8 mouse cellular contexts compared by ENCODE assay signal in the genomic region with DNA sequence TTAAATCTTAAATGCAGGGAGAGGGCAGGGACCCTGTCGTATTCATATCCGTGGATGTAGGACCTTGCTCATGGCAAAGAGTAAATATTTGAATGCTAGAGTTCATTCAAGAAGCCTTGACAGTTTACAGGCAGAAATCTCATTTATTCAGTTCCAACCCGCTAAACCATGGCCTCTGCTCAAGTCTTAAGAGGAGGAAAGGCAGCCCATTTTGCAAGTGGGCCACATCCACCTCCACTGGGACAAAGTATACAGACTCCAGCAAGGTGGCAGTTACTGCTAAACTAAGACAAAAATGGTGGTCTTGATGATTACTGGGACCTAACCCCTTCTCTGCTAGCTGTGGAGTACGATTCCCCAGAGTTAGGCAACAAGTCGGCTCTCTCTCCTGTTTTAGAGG. TPM values are rescaled to one million over a fixed set of nuclear protein-coding genes. Genes with fewer than 3 reads are reported as not detected.
A peak's percentile ranks its signal among the peaks of the same experiment; 100 is the strongest.
DNase-seq lines count a peak whose midpoint lies in the region; ATAC-seq and TF ChIP-seq lines count a peak whose summit lies in the region.

No protein-coding gene starts in this region.

- H3K27me3 ChIP-seq in heart, embryonic 11.5 days (ENCODE audit: control insufficient read depth, insufficient read depth, low read length), result peaks cover 3% of the 10 kb centered on the region; the same call in 1 of the 2 replicates
- no peaks in the 10 kb centered on the region for H3K27me3 ChIP-seq in hindbrain, embryonic 11.5 days (ENCODE audit: control insufficient read depth, insufficient read depth, low read length)
- H3K27me3 ChIP-seq in midbrain, embryonic 10.5 days (ENCODE audit: low read depth, poor library complexity, severe bottlenecking), result no peaks in the 10 kb centered on the region

- ATAC-seq in heart, embryonic 11.5 days (replicated peaks; ENCODE audit: insufficient number of reproducible peaks, low FRiP score, low TSS enrichment), result no peak
- 0 out of 2 replicates have a peak, but pooled peaks have one; percentile 20 for ATAC-seq in hindbrain, embryonic 11.5 days (ENCODE audit: low FRiP score)

- peak overlapping the region; percentile 80; the same call in 1 of the 2 replicates for H3K9ac ChIP-seq in heart, embryonic 11.5 days (ENCODE audit: low read depth, low read length)
- peak overlapping the region; percentile 22; the same call in 1 of the 2 replicates for H3K9ac ChIP-seq in ES-E14 (ENCODE audit: insufficient read depth, low read depth, low read length, poor library complexity, severe bottlenecking)
- H3K9ac ChIP-seq in hindbrain, embryonic 11.5 days (ENCODE audit: low read depth, low read length), result no peak overlapping the region; the same call in 1 of the 2 replicates

- H3K36me3 ChIP-seq in heart, embryonic 11.5 days (ENCODE audit: control insufficient read depth, insufficient read depth, low read length), result no peaks in the 10 kb centered on the region
- H3K36me3 ChIP-seq in ES-E14 (ENCODE audit: control insufficient read depth, insufficient read depth, low read length, poor library complexity, severe bottlenecking), result no peaks in the 10 kb centered on the region
- no peaks in the 10 kb centered on the region for H3K36me3 ChIP-seq in hindbrain, embryonic 11.5 days (ENCODE audit: control insufficient read depth, insufficient read depth, low read length)
- no peaks in the 10 kb centered on the region for H3K36me3 ChIP-seq in midbrain, embryonic 10.5 days

- DNase-seq in heart, adult 9 months (ENCODE audit: low spot score in 2 of 2), result no peak
- DNase-seq in ES-E14 (ENCODE audit: low read depth, low spot score), result no peak
- no peak for DNase-seq in hindbrain, embryonic 11.5 days (ENCODE audit: low spot score)
- no peak for DNase-seq in midbrain, embryonic 10.5 days (ENCODE audit: low spot score)
- DNase-seq in frontal cortex, postnatal 10 days (ENCODE audit: low spot score in 2 of 2), result no peak
- DNase-seq in MN1 (ENCODE audit: low spot score), result no peak
- DNase-seq in cerebellum, adult 18-20 months, result no peak

- H3K9me3 ChIP-seq in heart, embryonic 11.5 days (replicated peaks; ENCODE audit: control insufficient read depth, low read length), result no peaks in the 10 kb centered on the region
- H3K9me3 ChIP-seq in ES-E14 (ENCODE audit: control insufficient read depth, insufficient read depth, low read depth, low read length), result no peaks in the 10 kb centered on the region
- H3K9me3 ChIP-seq in hindbrain, embryonic 11.5 days (ENCODE audit: control insufficient read depth, low read length), result no peaks in the 10 kb centered on the region
- H3K9me3 ChIP-seq in midbrain, embryonic 10.5 days (replicated peaks), result no peaks in the 10 kb centered on the region

- peaks cover 6% of the 10 kb centered on the region; the same call in 1 of the 2 replicates for H3K4me1 ChIP-seq in heart, embryonic 11.5 days (ENCODE audit: control insufficient read depth, insufficient read depth, low read length)
- no peaks in the 10 kb centered on the region for H3K4me1 ChIP-seq in ES-E14 (ENCODE audit: control insufficient read depth in 2 of 2, insufficient read depth in 2 of 2, low read length in 2 of 2, poor library complexity in 1 of 2)
- H3K4me1 ChIP-seq in hindbrain, embryonic 11.5 days (replicated peaks; ENCODE audit: control insufficient read depth, insufficient read depth, low read length), result 0 out of 2 replicates have a peak, but pooled peaks cover 2% of the 10 kb centered on the region
- H3K4me1 ChIP-seq in midbrain, embryonic 10.5 days, result peaks cover 16% of the 10 kb centered on the region

- peak overlapping the region; percentile 70 for H3K4me3 ChIP-seq in heart, embryonic 11.5 days (ENCODE audit: low read depth, low read length)
- H3K4me3 ChIP-seq in ES-E14 (ENCODE audit: insufficient read depth in 1 of 2, low read depth in 1 of 2, low read length in 2 of 2, poor library complexity in 1 of 2, severe bottlenecking in 1 of 2), result peak overlapping the region; percentile 92 to 93; a peak in 2 of 4 replicates
- H3K4me3 ChIP-seq in hindbrain, embryonic 11.5 days (ENCODE audit: low read depth, low read length), result peak overlapping the region; percentile 46
- H3K4me3 ChIP-seq in midbrain, embryonic 10.5 days, result peak overlapping the region; percentile 68

- peak overlapping the region; percentile 63 for H3K4me2 ChIP-seq in heart, embryonic 11.5 days
- H3K4me2 ChIP-seq in hindbrain, embryonic 11.5 days (replicated peaks; ENCODE audit: low read depth, low read length), result peak overlapping the region; percentile 39

- WGBS in heart, embryonic 11.5 days (ENCODE audit: insufficient replicate concordance), result 36% methylated on average over 5 of the region's 5 CpGs
- 44% methylated on average over 5 of the region's 5 CpGs for WGBS in hindbrain, embryonic 11.5 days
- whole genome bisulfite sequencing in midbrain, embryonic 10.5 days, result 44% methylated on average over 5 of the region's 5 CpGs

- in situ Hi-C loops in ES-E14 (cut with MboI; ENCODE audit: low sequenced_read_pairs in 2 of 2, unreplicated experiment in 2 of 2), result no loop called here

- peak overlapping the region; percentile 96 for H3K27ac ChIP-seq in heart, embryonic 11.5 days (ENCODE audit: low read depth, low read length)
- no peak overlapping the region for H3K27ac ChIP-seq in ES-E14 (ENCODE audit: insufficient read depth, low read depth, low read length, poor library complexity, severe bottlenecking)
- H3K27ac ChIP-seq in hindbrain, embryonic 11.5 days (ENCODE audit: low read depth, low read length), result no peak overlapping the region; the same call in 1 of the 2 replicates
- peak overlapping the region; percentile 93 for H3K27ac ChIP-seq in midbrain, embryonic 10.5 days (replicated peaks)

TF ChIP-seq in ES-E14, 5 proteins besides CTCF, POLR2A, EP300 and RAD21:
- TF ChIP-seq CHD2 (IDR thresholded peaks at IDR 0.05; ENCODE audit: low read depth, low read length), result no peak
- TF ChIP-seq ZC3H11A (IDR thresholded peaks at IDR 0.05; ENCODE audit: borderline replicate concordance, low read depth, low read length), result no peak
- TF ChIP-seq ZNF384 (IDR thresholded peaks at IDR 0.05; ENCODE audit: low read depth, low read length), result no peak
- TF ChIP-seq HCFC1 (IDR thresholded peaks at IDR 0.05; ENCODE audit: borderline replicate concordance, insufficient read depth, low read length), result no peak
- TF ChIP-seq MAFK (IDR thresholded peaks at IDR 0.05; ENCODE audit: insufficient read depth, low read depth, low read length), result no peak

RNA-seq across cellular contexts. Expression of gene Nhej1, which starts 0.4 kb away (rescaled TPM):
- 7.6 and 8.5 TPM in 2 replicates for polyA plus RNA-seq in heart, embryonic 11.5 days (2014; fragmentation: Nextera tagmentation; extraction: Ambion mirVana)
- total RNA-seq in ES-E14 (2012; rRNA removed), result 6.7 and 7.7 TPM in 2 replicates
- 14.8 and 15.2 TPM in 2 replicates for polyA plus RNA-seq in hindbrain, embryonic 11.5 days (2014; fragmentation: Nextera tagmentation; extraction: Ambion mirVana)
- polyA plus RNA-seq in midbrain, embryonic 10.5 days (2016; fragmentation: Nextera tagmentation; extraction: Ambion mirVana), result 15.2 and 16.0 TPM in 2 replicates

RNA-seq across cellular contexts. Expression of gene Slc23a3, which starts 8.3 kb away (rescaled TPM):
- 0.20 TPM in 1 of 2 replicates, not detected in the other for polyA plus RNA-seq in heart, embryonic 11.5 days (2014; fragmentation: Nextera tagmentation; extraction: Ambion mirVana)
- 0.31 TPM in 1 of 2 replicates, not detected in the other for total RNA-seq in ES-E14 (2012; rRNA removed)
- not detected in 2 replicates for polyA plus RNA-seq in hindbrain, embryonic 11.5 days (2014; fragmentation: Nextera tagmentation; extraction: Ambion mirVana)
- 0.11 TPM in 1 of 2 replicates, not detected in the other for polyA plus RNA-seq in midbrain, embryonic 10.5 days (2016; fragmentation: Nextera tagmentation; extraction: Ambion mirVana)

RNA-seq across cellular contexts. Expression of gene Cnppd1, which starts 17.1 kb away (rescaled TPM):
- polyA plus RNA-seq in heart, embryonic 11.5 days (2014; fragmentation: Nextera tagmentation; extraction: Ambion mirVana), result 31.6 and 31.8 TPM in 2 replicates
- 20.9 and 27.2 TPM in 2 replicates for total RNA-seq in ES-E14 (2012; rRNA removed)
- polyA plus RNA-seq in hindbrain, embryonic 11.5 days (2014; fragmentation: Nextera tagmentation; extraction: Ambion mirVana), result 47.4 and 49.0 TPM in 2 replicates
- polyA plus RNA-seq in midbrain, embryonic 10.5 days (2016; fragmentation: Nextera tagmentation; extraction: Ambion mirVana), result 51.7 and 60.4 TPM in 2 replicates

RNA-seq across cellular contexts. Expression of gene Retreg2, which starts 17.2 kb away (rescaled TPM):
- 31.9 and 37.7 TPM in 2 replicates for polyA plus RNA-seq in heart, embryonic 11.5 days (2014; fragmentation: Nextera tagmentation; extraction: Ambion mirVana)
- total RNA-seq in ES-E14 (2012; rRNA removed), result 27.1 and 37.4 TPM in 2 replicates
- polyA plus RNA-seq in hindbrain, embryonic 11.5 days (2014; fragmentation: Nextera tagmentation; extraction: Ambion mirVana), result 50.3 and 58.4 TPM in 2 replicates
- polyA plus RNA-seq in midbrain, embryonic 10.5 days (2016; fragmentation: Nextera tagmentation; extraction: Ambion mirVana), result 44.1 and 55.4 TPM in 2 replicates

RNA-seq across cellular contexts. Expression of gene Zfand2b, which starts 43.0 kb away (rescaled TPM):
- 31.9 and 33.8 TPM in 2 replicates for polyA plus RNA-seq in heart, embryonic 11.5 days (2014; fragmentation: Nextera tagmentation; extraction: Ambion mirVana)
- 15.1 and 16.0 TPM in 2 replicates for total RNA-seq in ES-E14 (2012; rRNA removed)
- 37.4 and 37.7 TPM in 2 replicates for polyA plus RNA-seq in hindbrain, embryonic 11.5 days (2014; fragmentation: Nextera tagmentation; extraction: Ambion mirVana)
- 30.6 and 34.1 TPM in 2 replicates for polyA plus RNA-seq in midbrain, embryonic 10.5 days (2016; fragmentation: Nextera tagmentation; extraction: Ambion mirVana)

Comparison
In these comparisons a context has a peak if more than half of its experiments do, and no peak if none do; other contexts are left out.
1. H3K27ac ChIP-seq: peak in heart, embryonic 11.5 days (single experiment) and midbrain, embryonic 10.5 days (single experiment); none in ES-E14 (single experiment) and hindbrain, embryonic 11.5 days (single experiment).
2. Peak in every context shown above with its lines, with median percentiles within 50 percentile points of each other: H3K4me3 ChIP-seq.